Comparison of ENCODE assay signal across 8 mouse cellular contexts in genomic region chr11:69058265-69058664, GRCm38 (mm10). TPM values are rescaled to one million over a fixed set of nuclear protein-coding genes. Genes with fewer than 3 reads are reported as not detected.
A peak's percentile ranks its signal among the peaks of the same experiment; 100 is the strongest.
DNase-seq lines count a peak whose midpoint lies in the region; ATAC-seq and TF ChIP-seq lines count a peak whose summit lies in the region.

No protein-coding gene starts in this region.

- peaks cover 9% of the 10 kb centered on the region; the same call in 1 of the 2 replicates for H3K4me1 ChIP-seq in lung, postnatal 0 days (ENCODE audit: insufficient read depth, low read depth, low read length)
- H3K4me1 ChIP-seq in lung, adult 2 months (ENCODE audit: control insufficient read depth, insufficient read depth, low read length), result peaks cover 8% of the 10 kb centered on the region
- H3K4me1 ChIP-seq in forebrain, embryonic 12.5 days, result peaks cover 22% of the 10 kb centered on the region
- peaks cover 27% of the 10 kb centered on the region for H3K4me1 ChIP-seq in limb, embryonic 15.5 days
- peaks cover 15% of the 10 kb centered on the region for H3K4me1 ChIP-seq in stomach, embryonic 14.5 days (ENCODE audit: control insufficient read depth, insufficient read depth, low read length)

- TF ChIP-seq CTCF in lung, postnatal 0 days (IDR thresholded peaks at IDR 0.05), result no peak
- TF ChIP-seq CTCF in lung, adult 2 months (IDR thresholded peaks at IDR 0.05; ENCODE audit: insufficient read depth, low read length), result no peak

- H3K9me3 ChIP-seq in lung, postnatal 0 days (ENCODE audit: low read length), result no peaks in the 10 kb centered on the region
- no peaks in the 10 kb centered on the region for H3K9me3 ChIP-seq in forebrain, embryonic 12.5 days
- no peaks in the 10 kb centered on the region for H3K9me3 ChIP-seq in limb, embryonic 15.5 days
- no peaks in the 10 kb centered on the region for H3K9me3 ChIP-seq in stomach, embryonic 14.5 days (ENCODE audit: control insufficient read depth, low read depth, low read length)

- peak overlapping the region; percentile 88 for H3K4me3 ChIP-seq in lung, postnatal 0 days (ENCODE audit: low read depth, low read length)
- no peak overlapping the region for H3K4me3 ChIP-seq in lung, adult 2 months (replicated peaks; ENCODE audit: extremely low read depth, low read depth, low read length)
- peak overlapping the region; percentile 90 for H3K4me3 ChIP-seq in forebrain, embryonic 12.5 days (replicated peaks)
- peak overlapping the region; percentile 96 for H3K4me3 ChIP-seq in limb, embryonic 15.5 days
- peak overlapping the region; percentile 88 for H3K4me3 ChIP-seq in stomach, embryonic 14.5 days (ENCODE audit: low read depth, low read length)

- no peak for ATAC-seq in lung, postnatal 0 days
- no peak for ATAC-seq in forebrain, embryonic 12.5 days (ENCODE audit: low FRiP score)
- ATAC-seq in limb, embryonic 15.5 days (ENCODE audit: insufficient number of reproducible peaks, low FRiP score, low TSS enrichment, low read depth), result no peak
- no peak for ATAC-seq in stomach, embryonic 14.5 days (ENCODE audit: insufficient number of reproducible peaks, insufficient read depth, low FRiP score, low read depth)

- TF ChIP-seq POLR2A in lung, adult 2 months (IDR thresholded peaks at IDR 0.05; ENCODE audit: borderline replicate concordance, extremely low read depth, low read depth, low read length), result no peak

- H3K27me3 ChIP-seq in lung, postnatal 0 days (replicated peaks; ENCODE audit: insufficient read depth, low read length), result no peaks in the 10 kb centered on the region
- no peaks in the 10 kb centered on the region; the same call in 1 of the 2 replicates for H3K27me3 ChIP-seq in forebrain, embryonic 12.5 days
- no peaks in the 10 kb centered on the region for H3K27me3 ChIP-seq in limb, embryonic 15.5 days
- H3K27me3 ChIP-seq in stomach, embryonic 14.5 days (ENCODE audit: control insufficient read depth, insufficient read depth, low read length), result no peaks in the 10 kb centered on the region

- H3K27ac ChIP-seq in lung, postnatal 0 days (ENCODE audit: low read length), result peak overlapping the region; percentile 97
- peak overlapping the region; percentile 82; the same call in 1 of the 2 replicates for H3K27ac ChIP-seq in forebrain, embryonic 12.5 days
- H3K27ac ChIP-seq in limb, embryonic 15.5 days, result peak overlapping the region; percentile 85
- peak overlapping the region; percentile 77; the same call in 1 of the 2 replicates for H3K27ac ChIP-seq in stomach, embryonic 14.5 days (ENCODE audit: low read length)

- no peak for DNase-seq in lung, postnatal 0 days (ENCODE audit: low spot score)
- DNase-seq in lung, adult 2 months, result no peak
- DNase-seq in cerebellum, adult 8-10 months, result no peak
- DNase-seq in ovary, adult 18-20 months (ENCODE audit: low spot score), result no peak
- DNase-seq in layer of hippocampus, postnatal 14 days (ENCODE audit: low spot score in 2 of 2), result no peak

- no peaks in the 10 kb centered on the region for H3K36me3 ChIP-seq in lung, postnatal 0 days (ENCODE audit: insufficient read depth, low read length)
- H3K36me3 ChIP-seq in forebrain, embryonic 12.5 days (replicated peaks), result peaks cover 12% of the 10 kb centered on the region
- H3K36me3 ChIP-seq in limb, embryonic 15.5 days, result peaks cover 6% of the 10 kb centered on the region; the same call in 1 of the 2 replicates
- no peaks in the 10 kb centered on the region for H3K36me3 ChIP-seq in stomach, embryonic 14.5 days (ENCODE audit: control insufficient read depth, insufficient read depth, low read length)

- H3K9ac ChIP-seq in lung, postnatal 0 days (replicated peaks; ENCODE audit: low read depth), result peak overlapping the region; percentile 63
- peak overlapping the region; percentile 66 for H3K9ac ChIP-seq in forebrain, embryonic 12.5 days
- H3K9ac ChIP-seq in limb, embryonic 15.5 days, result peak overlapping the region; percentile 58; the same call in 1 of the 2 replicates
- peak overlapping the region; percentile 55 for H3K9ac ChIP-seq in stomach, embryonic 14.5 days (replicated peaks; ENCODE audit: low read depth, low read length)

- TF ChIP-seq EP300 in lung, postnatal 0 days (IDR thresholded peaks at IDR 0.05), result no peak

- H3K4me2 ChIP-seq in lung, postnatal 0 days (replicated peaks; ENCODE audit: low read depth, low read length), result peak overlapping the region; percentile 64
- H3K4me2 ChIP-seq in forebrain, embryonic 12.5 days, result peak overlapping the region; percentile 98
- peak overlapping the region; percentile 64 for H3K4me2 ChIP-seq in limb, embryonic 15.5 days
- peak overlapping the region; percentile 83 for H3K4me2 ChIP-seq in stomach, embryonic 14.5 days (replicated peaks; ENCODE audit: low read depth, low read length)

- 64% methylated on average over 2 of the region's 2 CpGs for WGBS in lung, postnatal 0 days
- 58% methylated on average over 2 of the region's 2 CpGs for WGBS in lung, adult 2 months
- WGBS in forebrain, embryonic 12.5 days, result 72% methylated on average over 2 of the region's 2 CpGs
- 57% methylated on average over 2 of the region's 2 CpGs for WGBS in limb, embryonic 15.5 days
- 76% methylated on average over 2 of the region's 2 CpGs for WGBS in stomach, embryonic 14.5 days

RNA-seq across cellular contexts. Expression of gene Borcs6, which starts 1.3 kb away (rescaled TPM):
- polyA plus RNA-seq in lung, postnatal 0 days (2015; fragmentation: Nextera tagmentation; extraction: Ambion mirVana), result 20.1 and 21.9 TPM in 2 replicates
- 21.0 and 22.8 TPM in 2 replicates for polyA plus RNA-seq in lung, adult 2 months (2012; rRNA removed)
- 7.4 and 11.1 TPM in 2 replicates for polyA plus RNA-seq in forebrain, embryonic 12.5 days (2016; fragmentation: Nextera tagmentation; extraction: Ambion mirVana)
- 12.9 and 13.7 TPM in 2 replicates for polyA plus RNA-seq in limb, embryonic 15.5 days (2015; fragmentation: Nextera tagmentation; extraction: Ambion mirVana)
- polyA plus RNA-seq in stomach, embryonic 14.5 days (2014; fragmentation: Nextera tagmentation; extraction: Ambion mirVana), result 9.2 and 11.0 TPM in 2 replicates
- 10 to 100 TPM; 25.2 to 26.4 TPM for total RNA-seq in layer of hippocampus, postnatal 14 days (2021)

RNA-seq across cellular contexts. Expression of gene Tmem107, which starts 12.3 kb away (rescaled TPM):
- 62.9 and 70.0 TPM in 2 replicates for polyA plus RNA-seq in lung, postnatal 0 days (2015; fragmentation: Nextera tagmentation; extraction: Ambion mirVana)
- 69.8 and 75.7 TPM in 2 replicates for polyA plus RNA-seq in lung, adult 2 months (2012; rRNA removed)
- polyA plus RNA-seq in forebrain, embryonic 12.5 days (2016; fragmentation: Nextera tagmentation; extraction: Ambion mirVana), result 53.4 and 56.9 TPM in 2 replicates
- 64.8 and 65.5 TPM in 2 replicates for polyA plus RNA-seq in limb, embryonic 15.5 days (2015; fragmentation: Nextera tagmentation; extraction: Ambion mirVana)
- polyA plus RNA-seq in stomach, embryonic 14.5 days (2014; fragmentation: Nextera tagmentation; extraction: Ambion mirVana), result 59.4 and 59.8 TPM in 2 replicates
- total RNA-seq in layer of hippocampus, postnatal 14 days (2021), result 10 to 100 TPM; 13.5 to 13.7 TPM

RNA-seq across cellular contexts. Expression of gene Aurkb, which starts 12.8 kb away (rescaled TPM):
- polyA plus RNA-seq in lung, postnatal 0 days (2015; fragmentation: Nextera tagmentation; extraction: Ambion mirVana), result 6.5 and 9.1 TPM in 2 replicates
- 3.2 and 6.8 TPM in 2 replicates for polyA plus RNA-seq in lung, adult 2 months (2012; rRNA removed)
- polyA plus RNA-seq in forebrain, embryonic 12.5 days (2016; fragmentation: Nextera tagmentation; extraction: Ambion mirVana), result 163 and 169 TPM in 2 replicates
- polyA plus RNA-seq in limb, embryonic 15.5 days (2015; fragmentation: Nextera tagmentation; extraction: Ambion mirVana), result 111 and 121 TPM in 2 replicates
- polyA plus RNA-seq in stomach, embryonic 14.5 days (2014; fragmentation: Nextera tagmentation; extraction: Ambion mirVana), result 147 and 153 TPM in 2 replicates
- 1 to 10 TPM; 2.1 to 2.3 TPM for total RNA-seq in layer of hippocampus, postnatal 14 days (2021)

RNA-seq across cellular contexts. Expression of gene Vamp2, which starts 30.0 kb away (rescaled TPM):
- 45.0 and 50.6 TPM in 2 replicates for polyA plus RNA-seq in lung, postnatal 0 days (2015; fragmentation: Nextera tagmentation; extraction: Ambion mirVana)
- polyA plus RNA-seq in lung, adult 2 months (2012; rRNA removed), result 120 and 129 TPM in 2 replicates
- 103 and 121 TPM in 2 replicates for polyA plus RNA-seq in forebrain, embryonic 12.5 days (2016; fragmentation: Nextera tagmentation; extraction: Ambion mirVana)
- 95.0 and 103 TPM in 2 replicates for polyA plus RNA-seq in limb, embryonic 15.5 days (2015; fragmentation: Nextera tagmentation; extraction: Ambion mirVana)
- 104 and 107 TPM in 2 replicates for polyA plus RNA-seq in stomach, embryonic 14.5 days (2014; fragmentation: Nextera tagmentation; extraction: Ambion mirVana)
- 1,000 to 10,000 TPM; 1,073 to 1,118 TPM for total RNA-seq in layer of hippocampus, postnatal 14 days (2021)

RNA-seq across cellular contexts. Expression of gene Per1, which starts 36.8 kb away (rescaled TPM):
- 16.6 and 30.0 TPM in 2 replicates for polyA plus RNA-seq in lung, postnatal 0 days (2015; fragmentation: Nextera tagmentation; extraction: Ambion mirVana)
- 36.8 and 78.5 TPM in 2 replicates for polyA plus RNA-seq in lung, adult 2 months (2012; rRNA removed)
- 7.8 and 12.3 TPM in 2 replicates for polyA plus RNA-seq in forebrain, embryonic 12.5 days (2016; fragmentation: Nextera tagmentation; extraction: Ambion mirVana)
- 24.3 and 28.9 TPM in 2 replicates for polyA plus RNA-seq in limb, embryonic 15.5 days (2015; fragmentation: Nextera tagmentation; extraction: Ambion mirVana)
- 10.5 and 15.1 TPM in 2 replicates for polyA plus RNA-seq in stomach, embryonic 14.5 days (2014; fragmentation: Nextera tagmentation; extraction: Ambion mirVana)
- 10 to 100 TPM; 84.4 to 86.8 TPM for total RNA-seq in layer of hippocampus, postnatal 14 days (2021)

Comparison
In these comparisons a context has a peak if more than half of its experiments do, and no peak if none do; other contexts are left out.
1. RNA of gene Aurkb, which starts 12.8 kb away (polyA plus RNA-seq): 163 to 169 TPM in forebrain, embryonic 12.5 days, 147 to 153 TPM in stomach, embryonic 14.5 days and 111 to 121 TPM in limb, embryonic 15.5 days; 3.2 to 6.8 TPM in lung, adult 2 months and 6.5 to 9.1 TPM in lung, postnatal 0 days; every median in the first group is over 10 times any median in the second.
2. Peak in every context shown above with its lines, with median percentiles within 50 percentile points of each other: H3K27ac ChIP-seq, H3K4me2 ChIP-seq and H3K9ac ChIP-seq.